Comparison of ENCODE assay signal across 31 mouse cellular contexts in genomic region chr3:149252144-149252543, GRCm38 (mm10).
A peak's percentile ranks its signal among the peaks of the same experiment; 100 is the strongest.
DNase-seq lines count a peak whose midpoint lies in the region; ATAC-seq and TF ChIP-seq lines count a peak whose summit lies in the region.
"Had no signal": no experiment of that assay in that cellular context is flagged by ENCODE, and none has a peak within 500 bp of the region (broad histone marks: within the 10 kb centered on the region; RNA-seq: fewer than 3 reads in every experiment).

No protein-coding gene starts in this region.

- intact Hi-C loops in left cerebral cortex, postnatal 25 days (cut with DNase I), result no loop called here

- peaks cover 3% of the 10 kb centered on the region for H3K4me1 ChIP-seq in forebrain, embryonic 11.5 days (replicated peaks; ENCODE audit: control insufficient read depth, insufficient read depth, low read length)
- peaks cover 16% of the 10 kb centered on the region for H3K4me1 ChIP-seq in forebrain, embryonic 15.5 days
- peaks cover 21% of the 10 kb centered on the region for H3K4me1 ChIP-seq in midbrain, embryonic 10.5 days
- H3K4me1 ChIP-seq in midbrain, postnatal 0 days (ENCODE audit: insufficient read depth, low read length), result no peaks in the 10 kb centered on the region; the same call in 1 of the 2 replicates
- H3K4me1 ChIP-seq: liver, embryonic 12.5 days had no signal

- no peaks in the 10 kb centered on the region for H3K9me3 ChIP-seq in forebrain, embryonic 11.5 days (ENCODE audit: control insufficient read depth, low read length)
- no peaks in the 10 kb centered on the region for H3K9me3 ChIP-seq in forebrain, embryonic 15.5 days
- H3K9me3 ChIP-seq in midbrain, embryonic 10.5 days (replicated peaks), result no peaks in the 10 kb centered on the region
- H3K9me3 ChIP-seq in midbrain, postnatal 0 days (ENCODE audit: low read length), result no peaks in the 10 kb centered on the region
- H3K9me3 ChIP-seq: embryonic facial prominence, embryonic 12.5 days; forebrain, embryonic 10.5 days; hindbrain, embryonic 15.5 days; intestine, embryonic 15.5 days; liver, embryonic 12.5 days had no signal

- no peak overlapping the region for H3K4me3 ChIP-seq in forebrain, embryonic 11.5 days (ENCODE audit: low read depth, low read length)
- no peak overlapping the region for H3K4me3 ChIP-seq in forebrain, embryonic 15.5 days
- H3K4me3 ChIP-seq in midbrain, embryonic 10.5 days, result no peak overlapping the region
- H3K4me3 ChIP-seq in midbrain, postnatal 0 days (ENCODE audit: low read depth, low read length), result no peak overlapping the region
- H3K4me3 ChIP-seq: embryonic facial prominence, embryonic 12.5 days; forebrain, embryonic 10.5 days; hindbrain, embryonic 15.5 days; intestine, embryonic 15.5 days; layer of hippocampus, adult 2 months; liver, embryonic 12.5 days; myocyte had no signal

- no peak overlapping the region for H3K4me2 ChIP-seq in forebrain, embryonic 11.5 days (ENCODE audit: low read depth, low read length, severe bottlenecking)
- no peak overlapping the region for H3K4me2 ChIP-seq in forebrain, embryonic 15.5 days (replicated peaks)
- no peak overlapping the region for H3K4me2 ChIP-seq in midbrain, postnatal 0 days (ENCODE audit: low read depth, low read length, poor library complexity, severe bottlenecking)
- H3K4me2 ChIP-seq: embryonic facial prominence, embryonic 12.5 days; hindbrain, embryonic 15.5 days; intestine, embryonic 15.5 days; liver, embryonic 12.5 days had no signal

- H3K36me3 ChIP-seq in forebrain, embryonic 11.5 days (ENCODE audit: control insufficient read depth, insufficient read depth, low read length), result no peaks in the 10 kb centered on the region
- H3K36me3 ChIP-seq in forebrain, embryonic 15.5 days, result no peaks in the 10 kb centered on the region
- no peaks in the 10 kb centered on the region for H3K36me3 ChIP-seq in midbrain, embryonic 10.5 days
- no peaks in the 10 kb centered on the region for H3K36me3 ChIP-seq in midbrain, postnatal 0 days (ENCODE audit: insufficient read depth, low read length)
- H3K36me3 ChIP-seq: embryonic facial prominence, embryonic 12.5 days; forebrain, embryonic 10.5 days; hindbrain, embryonic 15.5 days; intestine, embryonic 15.5 days; liver, embryonic 12.5 days had no signal

- no peak for TF ChIP-seq CTCF in midbrain, postnatal 0 days (IDR thresholded peaks at IDR 0.05)

- ATAC-seq in forebrain, embryonic 11.5 days (replicated peaks; ENCODE audit: low FRiP score), result peak; percentile 28; the same call in 1 of the 2 replicates
- no peak for ATAC-seq in forebrain, embryonic 15.5 days (replicated peaks)
- ATAC-seq in midbrain, postnatal 0 days (ENCODE audit: low FRiP score), result no peak
- ATAC-seq: activated CD4-positive, CD25-positive, alpha-beta regulatory T cell, adult 4 months; forebrain, postnatal 0 days; intestine, embryonic 15.5 days; liver, embryonic 12.5 days; liver, postnatal 0 days; midbrain, embryonic 16.5 days had no signal

- 53% methylated on average over 6 of the region's 6 CpGs for WGBS in forebrain, embryonic 11.5 days
- WGBS in forebrain, embryonic 15.5 days, result 32% methylated on average over 6 of the region's 6 CpGs
- 61% methylated on average over 6 of the region's 6 CpGs for WGBS in midbrain, embryonic 10.5 days
- WGBS in midbrain, postnatal 0 days, result 42% methylated on average over 6 of the region's 6 CpGs

- no peak for DNase-seq in forebrain, embryonic 11.5 days (ENCODE audit: low spot score)
- no peak for DNase-seq in midbrain, embryonic 10.5 days (ENCODE audit: low spot score)
- DNase-seq in midbrain, postnatal 0 days (ENCODE audit: low spot score), result no peak
- peak; percentile 40 for DNase-seq in retina, postnatal 1 day
- DNase-seq in retina, embryonic 14.5 days (ENCODE audit: low spot score), result no peak
- no peak for DNase-seq in left cerebral cortex, postnatal 25 days (ENCODE audit: low spot score in 2 of 2)
- DNase-seq: adrenal gland, adult 2 months; adrenal gland, postnatal 36 days; cerebellum, adult 18-20 months; cerebellum, postnatal 10 days; forebrain, postnatal 0 days; heart, postnatal 14 days; kidney, adult 2 months; kidney, postnatal 36 days; left cerebral cortex, postnatal 4 days; liver, postnatal 0 days; lung, postnatal 36 days; right cerebral cortex, postnatal 4 days; thymus, adult 18-20 months; thymus, postnatal 25 days had no signal

- H3K9ac ChIP-seq in forebrain, embryonic 11.5 days (ENCODE audit: low read length), result no peak overlapping the region
- no peak overlapping the region for H3K9ac ChIP-seq in forebrain, embryonic 15.5 days (replicated peaks)
- H3K9ac ChIP-seq in midbrain, postnatal 0 days (replicated peaks; ENCODE audit: low read length, poor library complexity, severe bottlenecking), result no peak overlapping the region
- H3K9ac ChIP-seq: embryonic facial prominence, embryonic 12.5 days; forebrain, postnatal 0 days; hindbrain, embryonic 15.5 days; intestine, embryonic 15.5 days; liver, embryonic 12.5 days; liver, postnatal 0 days had no signal

- H3K27me3 ChIP-seq in forebrain, embryonic 11.5 days (ENCODE audit: control insufficient read depth, insufficient read depth, low read length), result no peaks in the 10 kb centered on the region; the same call in 1 of the 2 replicates
- no peaks in the 10 kb centered on the region for H3K27me3 ChIP-seq in forebrain, embryonic 15.5 days
- peaks cover 6% of the 10 kb centered on the region; the same call in 1 of the 2 replicates for H3K27me3 ChIP-seq in midbrain, embryonic 10.5 days (ENCODE audit: low read depth, poor library complexity, severe bottlenecking)
- no peaks in the 10 kb centered on the region for H3K27me3 ChIP-seq in midbrain, postnatal 0 days (ENCODE audit: insufficient read depth, low read length)
- H3K27me3 ChIP-seq: embryonic facial prominence, embryonic 12.5 days; intestine, embryonic 15.5 days; liver, embryonic 12.5 days had no signal

- H3K27ac ChIP-seq in forebrain, embryonic 11.5 days (ENCODE audit: low read depth, low read length), result no peak overlapping the region
- no peak overlapping the region for H3K27ac ChIP-seq in forebrain, embryonic 15.5 days (replicated peaks)
- H3K27ac ChIP-seq in midbrain, embryonic 10.5 days (replicated peaks), result peak overlapping the region; percentile 13; the same call in 1 of the 2 replicates
- no peak overlapping the region for H3K27ac ChIP-seq in midbrain, postnatal 0 days (ENCODE audit: low read depth, low read length)
- H3K27ac ChIP-seq: embryonic facial prominence, embryonic 12.5 days; forebrain, embryonic 10.5 days; hindbrain, embryonic 15.5 days; intestine, embryonic 15.5 days; layer of hippocampus, adult 2 months; liver, embryonic 12.5 days; stomach, postnatal 0 days had no signal
